Mouse (Mus musculus): ENCODE data around the gene Frmpd4.
A peak's percentile ranks its signal among the peaks of the same experiment; 100 is the strongest.

Gene Frmpd4

GRCm38 (mm10) chrX:168124043-168124442, 453.0 kb downstream of the Frmpd4 start:
- peak; percentile 4 for DNase-seq (ENCODE audit: low spot score)

- peak; percentile 13 for DNase-seq (ENCODE audit: low spot score)
Observed at GRCm38 (mm10) chrX:168123589-168123965, 453.5 kb downstream of the Frmpd4 start.

GRCm38 (mm10) chrX:168122806-168123588, 454.0 kb downstream of the Frmpd4 start:
- peak; percentile 29 for DNase-seq (ENCODE audit: low spot score)

- DNase-seq (ENCODE audit: low spot score) = no peak
Observed at GRCm38 (mm10) chrX:168041589-168041988, 535.4 kb downstream of the Frmpd4 start.

GRCm38 (mm10) chrX:168020574-168021145, 556.4 kb downstream of the Frmpd4 start:
- DNase-seq (ENCODE audit: low spot score) = no peak

- DNase-seq (ENCODE audit: low spot score) = no peak
Observed at GRCm38 (mm10) chrX:168017792-168018191, 559.2 kb downstream of the Frmpd4 start.

- DNase-seq (ENCODE audit: low spot score) = no peak
Observed at GRCm38 (mm10) chrX:167984835-167985234, 592.2 kb downstream of the Frmpd4 start.

GRCm38 (mm10) chrX:167951207-167951606, 625.8 kb downstream of the Frmpd4 start:
- DNase-seq (ENCODE audit: low spot score) = no peak

- no peak for DNase-seq (ENCODE audit: low spot score)
Observed at GRCm38 (mm10) chrX:167909483-167909882, 667.5 kb downstream of the Frmpd4 start.

- no peak for DNase-seq (ENCODE audit: low spot score)
Observed at GRCm38 (mm10) chrX:167901046-167901445, 676.0 kb downstream of the Frmpd4 start.

GRCm38 (mm10) chrX:167854821-167855220, 722.2 kb downstream of the Frmpd4 start:
- DNase-seq (ENCODE audit: low spot score) = no peak

- peak; percentile 15 for DNase-seq (ENCODE audit: low spot score)
Observed at GRCm38 (mm10) chrX:167832543-167832942, 744.5 kb downstream of the Frmpd4 start.

- DNase-seq (ENCODE audit: low spot score) = no peak
Observed at GRCm38 (mm10) chrX:167828456-167828855, 748.6 kb downstream of the Frmpd4 start.

GRCm38 (mm10) chrX:167817363-167817762, 759.7 kb downstream of the Frmpd4 start:
- DNase-seq (ENCODE audit: low spot score) = peak; percentile 11

- no peak for DNase-seq (ENCODE audit: low spot score)
Observed at GRCm38 (mm10) chrX:167810120-167810519, 766.9 kb downstream of the Frmpd4 start.

GRCm38 (mm10) chrX:167808572-167808971, 768.5 kb downstream of the Frmpd4 start:
- no peak for DNase-seq (ENCODE audit: low spot score)

- DNase-seq (ENCODE audit: low spot score) = no peak
Observed at GRCm38 (mm10) chrX:167788737-167789136, 788.3 kb downstream of the Frmpd4 start.

GRCm38 (mm10) chrX:167783526-167783925, 793.5 kb downstream of the Frmpd4 start:
- DNase-seq (ENCODE audit: low spot score) = no peak

- DNase-seq (ENCODE audit: low spot score) = no peak
Observed at GRCm38 (mm10) chrX:167719564-167719981, 857.5 kb downstream of the Frmpd4 start.

- no peak for DNase-seq (ENCODE audit: low spot score)
Observed at GRCm38 (mm10) chrX:167719092-167719491, 857.9 kb downstream of the Frmpd4 start.

GRCm38 (mm10) chrX:167654806-167655495, 922.1 kb downstream of the Frmpd4 start:
- peak; percentile 3 for DNase-seq (ENCODE audit: low spot score)

- DNase-seq (ENCODE audit: low spot score) = peak; percentile 1
Observed at GRCm38 (mm10) chrX:167654249-167654648, 922.8 kb downstream of the Frmpd4 start.

GRCm38 (mm10) chrX:167597639-167598217, 979.3 kb downstream of the Frmpd4 start:
- no peak for DNase-seq (ENCODE audit: low spot score)

All from retina, embryonic 14.5 days (tissue).